Mouse (Mus musculus) left cerebral cortex, postnatal 10 days (tissue): ENCODE data around the gene Ing5. TPM values are rescaled to one million over a fixed set of nuclear protein-coding genes. Genes with fewer than 3 reads are reported as not detected.
"Not testable (repeated sequence)": the region's sequence is repeated elsewhere in the genome, so short reads cannot be mapped to it uniquely, and the experiment has no call there.

Source experiments
- DNase-seq, 2 experiments: peaks; one replicate each; pipeline ENCODE4 v3.0.0; 2021 to 2022; ENCODE audit warnings: low spot score in 2 of 2, mixed read lengths in 1 of 2; ENCODE audit errors: extremely low spot score in 1 of 2
- intact Hi-C: fragments of 180-260 bp; cut with DNase I; formaldehyde crosslinking; loops from one replicate; pipeline ENCODE4 v1.15.1; 2025
- total RNA-seq, 2 experiments: library from RNA; stranded (reverse); gene quantifications; 2 replicates each; pipeline ENCODE4 v1.2.3; 2021

Gene Ing5
- total RNA-seq, 2 experiments from 2014 or later: 10.0 TPM

DNA sequence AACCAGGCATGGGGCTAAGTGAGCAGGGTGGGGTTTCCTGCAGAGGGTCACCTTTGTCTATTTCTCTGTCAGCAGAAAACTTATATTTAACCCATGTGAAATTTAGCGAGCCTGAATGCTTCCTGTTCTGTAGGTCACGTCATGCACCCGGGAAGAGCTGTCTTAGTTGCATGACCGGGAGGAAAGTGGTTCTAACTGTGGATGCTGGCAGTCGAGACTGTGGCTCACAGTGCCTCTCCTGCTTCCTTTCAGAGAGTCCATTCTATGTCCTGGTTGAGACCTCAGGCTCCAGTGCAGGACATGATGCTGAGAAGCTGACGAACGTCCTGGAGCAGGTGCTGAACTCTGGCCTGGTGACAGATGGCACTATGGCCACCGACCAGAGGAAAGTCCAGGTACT lies 34.8 kb downstream of the Ing5 start:
- intact Hi-C loops: loop anchor here (10.0 kb wide), 1 partner anchor 236 kb away; no protein-coding TSS in a partner anchor

GRCm38 (mm10) chr1:93845766-93846366 lies 42.1 kb downstream of the Ing5 start:
- intact Hi-C loops, DNase-seq: not testable (repeated sequence)

More for the DNA sequence above, 34.8 kb downstream of the Ing5 start:
- DNase-seq: not testable (repeated sequence)

DNA sequence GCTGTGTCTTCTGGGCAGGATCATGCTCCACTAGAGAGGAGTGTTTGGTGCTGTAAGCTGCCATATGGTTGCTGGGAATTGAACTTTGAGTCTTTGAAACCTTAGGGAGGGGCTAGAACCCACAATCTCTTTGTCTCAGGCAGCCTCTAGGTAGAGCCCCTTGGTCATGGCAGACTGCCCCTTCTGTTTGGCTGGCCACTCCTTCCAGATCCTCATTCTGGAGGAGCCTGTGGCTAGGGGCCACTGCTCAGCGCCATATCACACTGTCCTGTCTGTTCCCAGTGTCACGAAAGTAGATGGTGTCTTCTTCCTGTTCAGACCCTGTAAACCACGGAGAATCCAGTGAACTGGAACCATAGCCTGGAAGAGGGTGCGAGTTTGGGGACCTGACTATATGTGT lies 52.0 kb downstream of the Ing5 start:
- intact Hi-C loops: loop anchor here (10.0 kb wide), 1 partner anchor 69 kb away; no protein-coding TSS in a partner anchor
- not testable (repeated sequence) for DNase-seq

GRCm38 (mm10) chr1:93857370-93857769 lies 53.6 kb downstream of the Ing5 start:
- no peak for DNase-seq
- intact Hi-C loops: loop anchor here (10.0 kb wide), 1 partner anchor 67 kb away; no protein-coding TSS in a partner anchor

DNA sequence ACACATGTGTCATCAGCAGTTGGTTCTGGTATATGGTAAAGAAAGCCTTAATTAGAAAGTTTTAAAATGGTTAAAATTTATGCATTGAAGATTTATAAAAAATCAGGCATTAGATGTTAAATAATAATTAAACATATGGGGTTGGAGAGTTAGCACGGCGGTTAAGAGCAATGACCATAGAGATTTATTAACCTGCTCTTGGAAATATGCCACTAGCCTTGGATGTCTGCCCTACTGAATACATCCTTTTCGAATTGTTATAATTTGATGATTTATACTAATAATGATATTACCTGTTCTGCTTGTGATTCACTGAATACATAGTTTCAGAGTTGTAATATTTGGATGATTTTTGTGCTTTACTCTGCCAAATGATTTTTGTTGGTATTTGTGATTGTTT lies 54.2 kb downstream of the Ing5 start:
- intact Hi-C loops: loop anchor here (10.0 kb wide), 1 partner anchor 67 kb away; no protein-coding TSS in a partner anchor
- no peak for DNase-seq

DNA sequence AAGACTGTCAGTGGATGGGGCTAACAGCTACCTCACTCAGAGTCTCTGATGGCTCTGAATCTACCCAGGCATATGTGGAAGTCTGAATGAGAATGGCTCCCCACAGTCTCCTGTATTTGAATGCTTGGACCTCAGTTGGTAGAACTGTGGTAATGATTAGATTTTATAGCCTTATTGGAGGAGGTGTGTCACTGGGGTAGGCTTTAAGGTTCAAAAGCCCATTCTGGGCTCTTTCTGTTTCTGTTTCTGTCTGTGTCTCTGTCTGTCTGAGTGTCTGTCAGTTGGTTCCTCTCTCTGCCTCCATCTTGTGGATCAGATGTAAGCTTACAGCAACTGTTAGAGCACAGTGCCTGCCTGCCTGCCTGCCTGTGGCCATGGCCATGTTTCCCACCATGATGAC lies 55.9 kb downstream of the Ing5 start:
- intact Hi-C loops: loop anchor here (10.0 kb wide), 1 partner anchor 65 kb away; no protein-coding TSS in a partner anchor
- DNase-seq: no peak

- intact Hi-C loops, DNase-seq: not testable (repeated sequence)
Measured at GRCm38 (mm10) chr1:93861048-93861447, 57.3 kb downstream of the Ing5 start, which contains the start of gene Gal3st2. Gene Gal3st2 (plus strand): TSS chr1:93861306.

Other genes starting within 250 kb of the Ing5 start
- 100 to 1,000 TPM; 390 TPM for gene Stk25, start 145.3 kb upstream of the Ing5 start, total RNA-seq
- gene Bok, start 118.3 kb upstream of the Ing5 start, total RNA-seq: 10 to 100 TPM; 25.0 to 26.6 TPM
- 10 to 100 TPM; 70.2 to 87.6 TPM for gene Atg4b, start 52.5 kb upstream of the Ing5 start, total RNA-seq
- gene Thap4, start 49.1 kb upstream of the Ing5 start, total RNA-seq: 10 to 100 TPM; 31.2 to 32.7 TPM
- gene Dtymk, start 2.0 kb upstream of the Ing5 start, total RNA-seq: 10 to 100 TPM; 72.0 to 73.1 TPM
- 10 to 100 TPM; 11.0 to 14.1 TPM for gene D2hgdh, start 20.9 kb downstream of the Ing5 start, total RNA-seq
- gene Gal3st2, start 57.3 kb downstream of the Ing5 start, total RNA-seq: not detected
- under 1 TPM; 0.21 to 0.47 TPM for gene Gal3st2b, start 114.3 kb downstream of the Ing5 start, total RNA-seq
- gene Gal3st2c, start 186.5 kb downstream of the Ing5 start, total RNA-seq: under 1 TPM; 0.06 to 0.08 TPM
- gene Neu4, start 216.5 kb downstream of the Ing5 start, total RNA-seq: 10 to 100 TPM in 1 of 2 experiments, 1 to 10 TPM in 1; 6.8 to 10.5 TPM
- gene Pdcd1, start 248.6 kb downstream of the Ing5 start, total RNA-seq: under 1 TPM; 0.28 to 0.30 TPM